Mouse (Mus musculus) bone marrow macrophage, adult 2 months (primary cell): ENCODE measurements around the gene Rnf151.

Experiments
- CTCF ChIP-seq: IDR thresholded peaks from 2 replicates; pipeline ENCODE4 v1.5.1; 2012; ENCODE audit warnings: low read depth, mild to moderate bottlenecking, low read length, moderate library complexity
- POLR2A ChIP-seq: IDR thresholded peaks from 2 replicates; pipeline ENCODE4 v1.6.1; 2012; ENCODE audit warnings: mild to moderate bottlenecking, low read depth, low read length, borderline replicate concordance

- TF ChIP-seq CTCF, result no peak
- no peak for TF ChIP-seq POLR2A
Observed at GRCm38 (mm10) chr17:24724184-24724583, 6.3 kb upstream of the Rnf151 start, which contains the start of gene Ndufb10.
